Mouse (Mus musculus): Measurements from ENCODE around the gene 1700016K19Rik. TPM values are rescaled to one million over a fixed set of nuclear protein-coding genes. Genes with fewer than 3 reads are reported as not detected.

1700016K19Rik gene
- polyA plus RNA-seq, 1 experiment from 2014 or later = 5.5 TPM

DNA sequence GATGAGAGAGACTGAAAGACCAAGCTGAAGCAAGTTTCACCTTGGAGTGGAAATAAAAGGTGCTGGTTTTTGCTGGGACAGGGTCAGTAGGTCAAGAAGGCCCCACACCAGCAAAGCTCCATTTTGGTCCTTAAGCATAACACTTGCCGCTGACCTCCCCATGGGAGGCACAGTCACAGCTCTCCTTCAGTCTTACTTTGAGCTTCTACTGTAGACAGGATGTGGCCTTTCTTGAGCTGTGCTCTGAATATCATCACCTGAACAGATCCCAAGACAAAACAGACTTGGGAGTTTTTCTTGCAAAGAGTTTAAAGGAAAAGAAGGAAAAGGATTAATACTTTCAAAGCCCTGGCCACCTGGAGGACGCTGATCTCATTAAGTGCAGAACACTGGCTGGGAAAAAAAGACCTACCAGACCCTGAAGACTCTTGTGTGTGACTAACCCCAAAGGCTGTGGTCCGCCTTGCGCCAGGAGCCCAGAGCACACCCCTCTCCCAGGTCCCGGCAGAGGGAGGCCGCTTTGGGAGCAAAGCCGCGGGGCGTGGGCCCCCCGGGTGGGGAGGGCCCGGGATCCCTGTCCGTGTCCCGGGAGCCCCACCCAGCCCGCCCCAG lies 26.9 kb downstream of the 1700016K19Rik start:
- Histone ChIP-seq H3K27me3 (peaks cover 19% of the 10 kb centered on the region), H3K4me3 (peak overlapping the region; percentile 58), H3K4me2 (peak overlapping the region; percentile 91), H3K9ac (peak overlapping the region; percentile 74), H3K9me3 (no peaks in the 10 kb centered on the region), H3K4me1 (replicated peaks) (peaks cover 21% of the 10 kb centered on the region), H3K27ac (no peak overlapping the region), H3K36me3 (no peaks in the 10 kb centered on the region)
- no peak for ATAC-seq (ENCODE audit: low FRiP score)
- 6% methylated on average over 14 of the region's 14 CpGs for WGBS

DNA sequence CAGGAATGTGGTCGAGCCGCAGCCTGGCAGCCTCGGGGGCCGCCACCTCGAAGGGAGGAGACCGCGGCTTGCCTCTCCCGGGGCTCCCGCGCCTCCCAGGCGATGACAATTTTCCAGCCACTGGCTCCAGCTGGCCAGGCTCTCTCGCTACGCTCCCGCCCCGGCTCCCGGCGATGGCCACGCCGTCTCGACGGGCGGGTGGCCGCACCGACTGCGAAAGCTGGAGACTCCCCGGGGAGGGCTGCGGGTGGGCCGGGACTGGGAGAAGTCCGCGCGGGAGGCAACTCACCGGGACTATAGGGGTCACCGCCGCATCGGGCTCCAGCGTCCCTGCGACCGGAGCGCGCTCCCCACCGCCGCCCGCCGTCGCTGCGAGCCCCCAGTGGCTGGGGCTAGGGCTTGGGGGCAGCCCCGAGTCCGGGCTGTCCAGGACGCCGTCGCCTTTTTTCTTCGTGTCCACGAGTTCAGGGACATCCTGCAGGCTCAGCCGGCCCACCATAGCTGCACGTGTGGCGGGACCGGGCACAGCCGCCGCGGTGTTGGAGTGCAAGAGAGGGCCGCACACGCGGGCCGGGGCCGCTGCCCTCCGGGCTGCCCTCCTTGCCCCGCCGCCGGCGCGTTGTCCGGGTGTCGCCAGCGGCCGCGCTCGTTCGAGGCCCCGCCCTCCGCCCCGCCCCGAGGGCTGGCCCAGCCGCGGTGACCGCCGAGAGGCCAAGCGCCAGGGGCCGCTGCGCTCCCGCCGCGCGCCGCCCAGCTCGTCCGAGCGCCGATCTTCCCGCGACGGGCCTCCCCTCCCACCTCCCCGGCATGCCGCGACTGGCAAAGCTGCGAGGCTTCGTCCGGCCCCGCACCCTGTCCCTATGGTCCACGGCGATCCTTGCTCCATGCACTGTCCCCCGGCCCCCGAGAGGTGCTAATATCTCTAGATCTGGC lies 27.7 kb downstream of the 1700016K19Rik start, which contains the start of gene Rflnb:
Gene Rflnb, minus strand, starts transcription at position 644 of the 933 bp plus-strand sequence.
- no peak within 1 kb of the TSS for H3K27ac ChIP-seq
- ATAC-seq (ENCODE audit: low FRiP score) = peak; percentile 78
- no peaks in the 10 kb centered on the region for H3K36me3 ChIP-seq
- H3K27me3 ChIP-seq = peaks cover 19% of the 10 kb centered on the region
- H3K4me3 ChIP-seq = peak within 1 kb of the TSS; percentile 58
- WGBS = under 1% methylated on average over 83 of the region's 112 CpGs
- peak within 1 kb of the TSS; percentile 74 for H3K9ac ChIP-seq
- H3K4me2 ChIP-seq = peak within 1 kb of the TSS; percentile 91
- H3K4me1 ChIP-seq (replicated peaks) = peaks cover 21% of the 10 kb centered on the region
- H3K9me3 ChIP-seq = no peaks in the 10 kb centered on the region

DNA sequence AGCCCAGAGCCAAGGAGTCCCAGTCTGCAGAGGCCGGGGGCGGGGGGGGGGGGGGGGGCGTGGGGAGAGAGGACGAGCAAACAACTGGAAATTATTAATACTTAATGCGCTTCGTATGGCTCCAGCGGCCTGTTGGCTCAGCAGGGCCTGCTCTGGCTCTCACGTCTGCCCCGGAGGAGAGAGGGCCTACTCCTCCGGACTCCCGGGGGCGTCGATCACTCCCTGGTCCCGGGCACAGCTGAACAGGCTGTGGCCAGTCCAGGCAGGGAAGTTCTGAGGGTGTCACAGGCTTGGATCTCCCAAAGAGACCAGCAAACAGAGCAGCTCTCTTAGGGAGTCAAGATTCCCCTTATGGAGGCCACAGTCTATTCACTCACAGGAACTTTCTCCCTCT lies 28.4 kb downstream of the 1700016K19Rik start:
- peak; percentile 50 for ATAC-seq (ENCODE audit: low FRiP score)
- peaks cover 19% of the 10 kb centered on the region for H3K27me3 ChIP-seq
- peak overlapping the region; percentile 91 for H3K4me2 ChIP-seq
- no peak overlapping the region for H3K27ac ChIP-seq
- H3K4me3 ChIP-seq = peak overlapping the region; percentile 58
- H3K4me1 ChIP-seq (replicated peaks) = peaks cover 21% of the 10 kb centered on the region
- WGBS = 5% methylated on average over 10 of the region's 14 CpGs
- H3K36me3 ChIP-seq = no peaks in the 10 kb centered on the region
- no peaks in the 10 kb centered on the region for H3K9me3 ChIP-seq
- peak overlapping the region; percentile 74 for H3K9ac ChIP-seq

DNA sequence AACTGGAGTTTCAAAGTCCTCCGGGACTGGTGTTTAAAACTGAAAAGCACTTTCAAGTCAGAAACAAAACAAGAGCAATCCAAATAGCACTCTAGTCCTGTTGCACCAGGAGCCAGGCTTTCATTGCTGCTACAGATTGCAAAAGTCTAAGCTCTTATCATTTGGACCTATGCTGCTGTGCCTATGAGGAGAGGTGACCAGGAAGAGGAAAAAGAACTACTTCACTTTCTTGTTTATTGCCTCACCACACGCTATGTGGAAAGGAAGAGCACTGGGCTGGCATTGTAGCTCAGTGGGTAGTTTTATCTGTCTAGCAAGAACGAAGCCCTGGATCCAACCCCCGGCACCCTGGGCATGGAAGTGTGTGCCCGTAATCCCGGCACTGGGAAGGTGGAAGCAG lies 33.6 kb downstream of the 1700016K19Rik start:
- 87% methylated on average over 6 of the region's 6 CpGs for WGBS
- Histone ChIP-seq H3K36me3 (no peaks in the 10 kb centered on the region), H3K4me3 (no peak overlapping the region), H3K27ac (no peak overlapping the region), H3K4me2 (no peak overlapping the region), H3K9ac (no peak overlapping the region), H3K27me3 (peaks cover 9% of the 10 kb centered on the region; the same call in 1 of the 2 replicates), H3K4me1 (replicated peaks) (no peaks in the 10 kb centered on the region; the same call in 1 of the 2 replicates), H3K9me3 (no peaks in the 10 kb centered on the region)
- ATAC-seq (ENCODE audit: low FRiP score) = no peak

DNA sequence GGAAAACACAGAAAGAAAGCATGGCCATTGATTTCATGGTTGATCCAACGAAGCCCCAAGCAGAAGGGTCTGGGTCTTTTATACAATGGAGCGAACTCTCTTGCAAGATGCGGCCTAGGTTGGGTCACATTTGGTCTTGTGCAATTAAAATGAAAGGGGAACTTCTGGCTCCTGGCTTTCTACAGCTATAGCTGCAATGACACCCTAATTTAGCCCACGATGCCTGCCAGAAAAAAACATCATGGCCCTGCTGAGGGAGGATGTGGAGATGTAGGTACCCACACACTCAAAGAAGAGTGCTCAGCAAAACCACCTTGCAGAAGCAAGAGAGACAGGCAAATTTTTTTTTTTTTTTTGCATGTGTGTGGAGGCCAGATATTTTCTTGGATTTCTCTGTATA lies 34.1 kb downstream of the 1700016K19Rik start:
- no peak overlapping the region for H3K4me2 ChIP-seq
- no peak overlapping the region for H3K27ac ChIP-seq
- H3K4me3 ChIP-seq = no peak overlapping the region
- H3K36me3 ChIP-seq = no peaks in the 10 kb centered on the region
- no peaks in the 10 kb centered on the region for H3K9me3 ChIP-seq
- 58% methylated on average over 4 of the region's 4 CpGs for WGBS
- no peaks in the 10 kb centered on the region; the same call in 1 of the 2 replicates for H3K4me1 ChIP-seq (replicated peaks)
- ATAC-seq (ENCODE audit: low FRiP score) = no peak
- no peak overlapping the region for H3K9ac ChIP-seq
- peaks cover 9% of the 10 kb centered on the region; the same call in 1 of the 2 replicates for H3K27me3 ChIP-seq

DNA sequence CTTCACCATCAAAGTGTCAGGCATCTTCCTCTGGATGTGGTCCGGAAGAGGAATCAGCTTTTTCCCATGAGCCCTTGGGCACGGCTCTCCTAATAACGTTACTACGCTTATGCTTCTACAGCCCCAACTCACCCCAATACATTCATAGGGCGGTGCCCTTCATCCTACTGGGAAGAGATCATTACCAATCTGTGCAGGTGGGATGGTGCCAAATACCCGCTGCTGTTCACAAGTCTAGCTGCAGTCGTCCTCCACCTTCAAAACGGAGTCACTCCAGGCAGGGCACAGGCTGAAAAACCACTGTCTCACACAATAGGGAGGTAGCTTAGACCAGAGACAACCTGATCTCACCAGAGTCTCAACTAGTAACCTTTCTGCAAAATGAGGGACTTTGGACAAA lies 35.5 kb downstream of the 1700016K19Rik start:
- Histone ChIP-seq H3K27me3 (0 out of 2 replicates have a peak, but pooled peaks cover 1% of the 10 kb centered on the region), H3K9ac (no peak overlapping the region), H3K9me3 (no peaks in the 10 kb centered on the region), H3K4me1 (replicated peaks) (no peaks in the 10 kb centered on the region; the same call in 1 of the 2 replicates), H3K27ac (no peak overlapping the region), H3K4me2 (no peak overlapping the region), H3K36me3 (no peaks in the 10 kb centered on the region), H3K4me3 (no peak overlapping the region)
- ATAC-seq (ENCODE audit: low FRiP score) = no peak
- 80% methylated on average over 8 of the region's 8 CpGs for WGBS

DNA sequence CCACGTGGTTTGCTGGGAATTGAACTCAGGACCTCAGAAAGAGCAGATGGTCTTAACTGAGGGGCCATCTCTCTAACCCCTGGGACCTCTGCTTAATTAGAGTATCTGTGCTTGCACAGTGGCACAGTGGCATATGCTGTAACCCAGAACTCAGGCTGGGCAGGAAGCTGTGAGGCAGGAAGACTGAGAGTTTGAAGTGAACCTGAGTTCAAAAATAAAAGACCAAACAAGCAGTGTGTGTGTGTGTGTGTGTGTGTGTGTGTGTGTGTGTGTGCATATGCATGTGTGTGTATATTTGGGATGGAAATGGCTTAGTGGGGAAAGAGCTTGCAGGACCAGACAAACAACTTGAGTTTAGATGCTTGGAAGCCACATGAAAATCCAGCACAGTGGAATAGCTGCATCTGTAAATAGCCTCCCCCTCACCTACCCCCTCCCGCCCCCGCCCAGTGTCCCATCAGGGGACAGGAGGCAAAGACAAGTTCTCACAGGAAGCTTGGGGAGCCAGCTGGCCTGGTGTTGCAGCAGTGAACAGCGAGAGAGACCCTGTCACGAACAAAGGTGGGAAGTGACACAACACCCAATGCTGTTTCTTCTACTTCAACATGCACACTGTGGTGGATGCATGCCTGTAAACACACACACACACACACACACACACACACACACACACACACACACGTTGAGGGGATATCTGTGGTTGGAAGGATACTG lies 38.0 kb downstream of the 1700016K19Rik start:
- no peak overlapping the region for H3K27ac ChIP-seq

DNA sequence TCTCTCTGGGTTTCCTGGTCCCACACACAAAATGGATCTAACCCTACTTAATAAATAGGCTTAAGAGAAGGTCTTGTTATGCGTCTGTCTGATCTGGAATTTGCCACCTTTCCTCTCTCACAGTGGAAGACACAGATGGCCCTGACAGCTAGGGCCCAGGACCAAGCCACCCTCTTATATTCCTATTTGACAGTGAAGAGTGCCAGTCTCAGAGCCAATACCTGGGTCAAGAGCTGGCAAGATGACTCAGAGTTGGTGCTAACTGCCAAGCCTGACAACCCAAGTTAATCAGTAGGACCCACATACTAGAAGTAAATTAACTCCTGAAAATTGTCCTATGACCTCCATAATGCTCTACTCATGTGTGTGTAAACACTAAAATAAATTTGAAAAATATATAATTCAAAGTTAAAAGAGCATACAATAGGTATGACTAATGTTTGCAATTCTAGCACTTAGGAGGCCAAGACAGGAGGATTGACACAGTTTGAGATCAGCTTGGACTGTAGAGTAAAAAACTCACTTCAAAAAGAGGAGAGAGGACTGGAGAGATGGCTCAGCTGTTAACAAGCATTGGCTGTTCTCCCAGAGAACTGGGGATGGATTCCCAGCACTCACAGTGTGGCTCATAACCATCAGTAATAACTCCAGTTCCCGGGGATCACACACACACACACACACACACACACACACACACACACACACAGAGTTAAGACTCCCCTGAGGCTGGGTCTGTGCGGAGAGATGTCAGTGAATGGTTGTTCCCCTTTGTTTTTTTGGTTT lies 39.8 kb downstream of the 1700016K19Rik start:
- Histone ChIP-seq H3K9me3 (no peaks in the 10 kb centered on the region), H3K4me2 (no peak overlapping the region), H3K27ac (no peak overlapping the region), H3K4me1 (replicated peaks) (peaks cover 21% of the 10 kb centered on the region), H3K27me3 (no peaks in the 10 kb centered on the region), H3K9ac (no peak overlapping the region), H3K4me3 (no peak overlapping the region), H3K36me3 (peaks cover under 1% of the 10 kb centered on the region; the same call in 1 of the 2 replicates)
- 93% methylated on average over 3 of the region's 3 CpGs for WGBS
- no peak for ATAC-seq (ENCODE audit: low FRiP score)

More for the DNA sequence above, 38.0 kb downstream of the 1700016K19Rik start:
- Histone ChIP-seq H3K36me3 (no peaks in the 10 kb centered on the region), H3K4me2 (no peak overlapping the region), H3K9ac (no peak overlapping the region), H3K9me3 (no peaks in the 10 kb centered on the region), H3K27me3 (no peaks in the 10 kb centered on the region), H3K4me1 (replicated peaks) (peaks cover 9% of the 10 kb centered on the region), H3K4me3 (no peak overlapping the region)
- WGBS = 44% methylated on average over 6 of the region's 6 CpGs
- no peak for ATAC-seq (ENCODE audit: low FRiP score)

DNA sequence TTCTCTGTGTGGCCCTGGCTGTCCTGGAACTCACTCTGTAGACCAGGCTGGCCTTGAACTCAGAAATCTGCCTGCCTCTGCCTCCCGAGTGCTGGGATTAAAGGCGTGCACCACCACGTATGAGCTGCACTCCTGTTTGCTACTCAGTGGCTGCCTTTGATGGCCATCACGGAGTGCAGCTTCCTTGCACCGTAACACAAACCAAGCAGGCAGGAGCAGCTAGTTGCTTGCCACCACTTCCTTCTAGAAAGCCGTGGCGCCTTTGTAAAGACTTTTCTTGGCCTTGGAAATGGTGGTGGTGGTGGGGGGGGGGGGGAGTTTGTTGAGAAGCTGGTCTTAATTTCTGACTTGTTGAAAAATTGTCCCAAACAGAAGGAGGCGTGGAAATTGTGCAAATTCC lies 40.4 kb downstream of the 1700016K19Rik start:
- Histone ChIP-seq H3K4me2 (no peak overlapping the region), H3K27ac (no peak overlapping the region), H3K36me3 (peaks cover 6% of the 10 kb centered on the region), H3K9me3 (no peaks in the 10 kb centered on the region), H3K4me1 (replicated peaks) (peaks cover 27% of the 10 kb centered on the region), H3K27me3 (no peaks in the 10 kb centered on the region), H3K4me3 (no peak overlapping the region), H3K9ac (no peak overlapping the region)
- WGBS = 92% methylated on average over 8 of the region's 8 CpGs
- no peak for ATAC-seq (ENCODE audit: low FRiP score)

DNA sequence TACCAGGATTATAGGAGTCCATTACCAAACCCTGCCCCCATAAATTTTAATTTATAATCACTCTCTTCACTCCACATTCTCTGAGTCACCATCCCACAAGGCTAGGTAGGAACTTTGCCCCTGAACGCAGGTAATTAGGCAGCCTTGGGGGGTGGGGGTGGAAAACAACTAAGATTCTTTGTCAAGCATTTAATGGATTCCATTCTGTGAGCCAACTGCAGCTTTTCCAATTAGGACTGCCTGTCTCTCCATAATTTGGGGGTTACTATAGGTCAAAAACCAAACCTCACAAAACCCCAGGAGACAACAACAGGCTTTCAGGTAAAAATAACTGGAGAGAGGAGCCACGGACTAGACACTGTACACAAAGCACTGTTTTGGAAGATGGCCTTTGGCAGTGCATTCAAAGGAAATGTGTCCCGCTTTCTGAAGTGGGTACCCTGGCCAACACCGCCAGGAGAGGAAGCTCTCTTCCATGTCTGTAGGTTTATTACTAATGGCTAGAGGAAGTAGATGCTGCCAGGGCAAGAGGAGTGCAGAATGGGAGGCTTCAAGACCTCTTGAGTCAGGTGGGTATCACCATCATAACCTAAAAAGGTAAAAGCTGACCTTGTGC lies 41.2 kb downstream of the 1700016K19Rik start:
- H3K27me3 ChIP-seq = no peaks in the 10 kb centered on the region
- H3K27ac ChIP-seq = no peak overlapping the region
- H3K9me3 ChIP-seq = no peaks in the 10 kb centered on the region
- WGBS = 83% methylated on average over 4 of the region's 4 CpGs
- no peak overlapping the region for H3K9ac ChIP-seq
- H3K4me2 ChIP-seq = no peak overlapping the region
- H3K36me3 ChIP-seq = peaks cover 13% of the 10 kb centered on the region
- H3K4me1 ChIP-seq (replicated peaks) = peaks cover 29% of the 10 kb centered on the region
- no peak overlapping the region for H3K4me3 ChIP-seq
- ATAC-seq (ENCODE audit: low FRiP score) = no peak

DNA sequence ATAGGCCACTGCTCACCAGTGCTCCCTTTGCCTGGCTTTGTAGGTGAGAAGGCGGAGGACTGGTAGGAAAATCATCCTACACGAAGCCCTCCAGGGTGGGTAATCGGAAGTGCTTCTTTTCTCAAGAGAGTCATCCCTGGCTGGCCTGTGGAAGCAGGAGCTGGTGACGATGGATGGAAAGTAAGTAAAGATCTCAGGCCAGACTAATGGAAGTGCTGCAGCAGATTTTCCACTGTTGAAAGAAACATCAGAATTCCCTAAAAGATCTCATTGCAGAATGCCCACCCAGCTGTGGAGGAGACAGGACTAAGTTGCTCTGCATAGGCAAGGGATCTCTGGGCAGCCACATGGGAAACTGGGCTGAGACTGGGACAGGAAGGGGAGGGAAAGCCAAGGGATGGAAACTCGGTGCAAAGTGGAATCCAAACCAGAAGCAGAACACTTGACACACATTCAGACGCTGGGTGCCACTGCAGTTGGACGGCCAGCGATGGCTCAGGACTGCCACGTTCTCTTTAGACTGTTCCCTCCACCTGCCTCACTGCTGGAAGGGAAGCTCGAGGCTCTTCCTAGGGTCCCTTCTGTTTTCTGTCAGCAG lies 42.4 kb downstream of the 1700016K19Rik start:
- H3K27ac ChIP-seq = no peak overlapping the region
- H3K4me1 ChIP-seq (replicated peaks) = peaks cover 29% of the 10 kb centered on the region
- H3K36me3 ChIP-seq = peaks cover 25% of the 10 kb centered on the region
- H3K27me3 ChIP-seq = no peaks in the 10 kb centered on the region
- H3K4me3 ChIP-seq = no peak overlapping the region
- H3K9ac ChIP-seq = no peak overlapping the region
- 66% methylated on average over 10 of the region's 10 CpGs for WGBS
- H3K9me3 ChIP-seq = no peaks in the 10 kb centered on the region
- no peak for ATAC-seq (ENCODE audit: low FRiP score)
- no peak overlapping the region for H3K4me2 ChIP-seq
